Mouse (Mus musculus) bone marrow, adult 2 months (tissue): ENCODE data around the gene Trim56.

Source experiments
- CTCF ChIP-seq: fragments of 200-500 bp; IDR thresholded peaks from 2 replicates; pipeline ENCODE4 v1.5.1; 2011; ENCODE audit warnings: low read length, control low read depth; ENCODE audit not compliant: control insufficient read depth, insufficient read depth
- POLR2A ChIP-seq: fragments of 200-500 bp; IDR thresholded peaks from 2 replicates; pipeline ENCODE4 v1.6.1; 2011; ENCODE audit warnings: low read depth, mild to moderate bottlenecking, control low read depth, low read length, borderline replicate concordance; ENCODE audit not compliant: control insufficient read depth

GRCm38 (mm10) chr5:137085021-137085420, 31.0 kb downstream of the Trim56 start:
- TF ChIP-seq CTCF, result no peak
- no peak for TF ChIP-seq POLR2A
